Comparison of ENCODE assay signal across 15 mouse cellular contexts in genomic region chr12:32957211-32957610, GRCm38 (mm10). TPM values are rescaled to one million over a fixed set of nuclear protein-coding genes. Genes with fewer than 3 reads are reported as not detected.
DNase-seq lines count a peak whose midpoint lies in the region; ATAC-seq and TF ChIP-seq lines count a peak whose summit lies in the region.
"Had no signal": no experiment of that assay in that cellular context is flagged by ENCODE, and none has a peak within 500 bp of the region (broad histone marks: within the 10 kb centered on the region; RNA-seq: fewer than 3 reads in every experiment).

No protein-coding gene starts in this region.

- WGBS in heart, embryonic 16.5 days = 60% methylated on average over 2 of the region's 2 CpGs
- WGBS in liver, adult 2 months = 27% methylated on average over 2 of the region's 2 CpGs
- 59% methylated on average over 2 of the region's 2 CpGs for WGBS in liver, embryonic 12.5 days (ENCODE audit: insufficient replicate concordance)

- no peak for TF ChIP-seq POLR2A in liver, adult 2 months (IDR thresholded peaks at IDR 0.05; ENCODE audit: extremely low read depth, insufficient read depth, low read length)

- TF ChIP-seq CTCF in liver, adult 2 months (IDR thresholded peaks at IDR 0.05; ENCODE audit: low read depth, low read length) = no peak

- no peak for ATAC-seq in heart, embryonic 16.5 days (replicated peaks; ENCODE audit: extremely low read depth, insufficient read depth, low FRiP score)
- ATAC-seq in liver, embryonic 12.5 days = no peak
- ATAC-seq: forebrain, embryonic 14.5 days; inflammation-experienced regulatory T-cells, adult 6 months had no signal

- no peaks in the 10 kb centered on the region for H3K9me3 ChIP-seq in heart, embryonic 16.5 days (replicated peaks; ENCODE audit: control insufficient read depth, low read length)
- no peaks in the 10 kb centered on the region for H3K9me3 ChIP-seq in liver, embryonic 12.5 days (replicated peaks)
- H3K9me3 ChIP-seq: embryonic facial prominence, embryonic 13.5 days; hindbrain, embryonic 12.5 days had no signal

- peaks cover 6% of the 10 kb centered on the region for H3K79me2 ChIP-seq in liver, adult 2 months (ENCODE audit: control insufficient read depth, insufficient read depth, low read length)

- no peaks in the 10 kb centered on the region for H3K36me3 ChIP-seq in heart, embryonic 16.5 days (ENCODE audit: control insufficient read depth, insufficient read depth)
- no peaks in the 10 kb centered on the region for H3K36me3 ChIP-seq in liver, adult 2 months (ENCODE audit: control insufficient read depth, insufficient read depth, low read length)
- H3K36me3 ChIP-seq in liver, embryonic 12.5 days = no peaks in the 10 kb centered on the region
- H3K36me3 ChIP-seq: embryonic facial prominence, embryonic 13.5 days; hindbrain, embryonic 12.5 days had no signal

- no peak overlapping the region for H3K4me3 ChIP-seq in heart, embryonic 16.5 days (ENCODE audit: low read length)
- H3K4me3 ChIP-seq in liver, adult 2 months (ENCODE audit: insufficient read depth, low read depth, low read length) = no peak overlapping the region
- H3K4me3 ChIP-seq in liver, embryonic 12.5 days = no peak overlapping the region
- H3K4me3 ChIP-seq: embryonic facial prominence, embryonic 13.5 days; hindbrain, embryonic 12.5 days had no signal

- H3K4me2 ChIP-seq in heart, embryonic 16.5 days (ENCODE audit: low read depth, low read length) = peak overlapping the region; percentile 64; the same call in 1 of the 2 replicates
- no peak overlapping the region for H3K4me2 ChIP-seq in liver, embryonic 12.5 days
- H3K4me2 ChIP-seq: embryonic facial prominence, embryonic 13.5 days had no signal

- H3K27me3 ChIP-seq in heart, embryonic 16.5 days (ENCODE audit: control insufficient read depth, insufficient read depth, low read length) = no peaks in the 10 kb centered on the region
- H3K27me3 ChIP-seq in liver, adult 2 months (ENCODE audit: control insufficient read depth, insufficient read depth, low read length) = no peaks in the 10 kb centered on the region
- no peaks in the 10 kb centered on the region for H3K27me3 ChIP-seq in liver, embryonic 12.5 days (replicated peaks)
- H3K27me3 ChIP-seq: embryonic facial prominence, embryonic 13.5 days; hindbrain, embryonic 12.5 days had no signal

- peaks cover 35% of the 10 kb centered on the region for H3K4me1 ChIP-seq in heart, embryonic 16.5 days (ENCODE audit: control insufficient read depth, insufficient read depth, low read length)
- H3K4me1 ChIP-seq in liver, adult 2 months (ENCODE audit: control insufficient read depth, insufficient read depth, low read length) = peaks cover 22% of the 10 kb centered on the region
- peaks cover 70% of the 10 kb centered on the region for H3K4me1 ChIP-seq in liver, embryonic 12.5 days

- H3K27ac ChIP-seq in heart, embryonic 16.5 days (ENCODE audit: low read length) = no peak overlapping the region
- H3K27ac ChIP-seq in liver, adult 2 months (replicated peaks; ENCODE audit: insufficient read depth, low read depth, low read length) = no peak overlapping the region
- no peak overlapping the region for H3K27ac ChIP-seq in liver, embryonic 12.5 days
- H3K27ac ChIP-seq: embryonic facial prominence, embryonic 13.5 days; hindbrain, embryonic 12.5 days; liver, embryonic 14.5 days had no signal

- H3K9ac ChIP-seq in heart, embryonic 16.5 days (ENCODE audit: low read length) = no peak overlapping the region
- no peak overlapping the region for H3K9ac ChIP-seq in liver, adult 2 months (ENCODE audit: low read depth, low read length)
- no peak overlapping the region for H3K9ac ChIP-seq in liver, embryonic 12.5 days
- H3K9ac ChIP-seq: embryonic facial prominence, embryonic 13.5 days; hindbrain, embryonic 12.5 days; liver, embryonic 14.5 days had no signal

- no peak for DNase-seq in heart, postnatal 25 days (ENCODE audit: low spot score)
- peak; percentile 32 for DNase-seq in liver, adult 2 months (ENCODE audit: extremely low read depth, low read depth, low spot score)
- peak; percentile 21 for DNase-seq in thymus, postnatal 0 days (ENCODE audit: low spot score)
- DNase-seq in thymus, postnatal 10 days (ENCODE audit: low spot score in 2 of 2) = no peak
- DNase-seq in frontal cortex, postnatal 36 days (ENCODE audit: low spot score in 2 of 2) = no peak
- DNase-seq: heart, postnatal 10 days; lung, postnatal 36 days; retina, postnatal 1 day had no signal

- intact Hi-C loops in heart, postnatal 25 days (cut with DNase I) = no loop called here

RNA-seq across cellular contexts. Expression of gene Sypl, which starts 3.5 kb away (rescaled TPM):
- 110 and 127 TPM in 2 replicates for polyA plus RNA-seq in heart, embryonic 16.5 days (2015; fragmentation: Nextera tagmentation; extraction: Ambion mirVana)
- total RNA-seq in heart, postnatal 25 days (2021) = 10 to 100 TPM; 85.3 to 86.1 TPM
- total RNA-seq in liver, adult 2 months (2014; rRNA removed) = 38.6 and 42.0 TPM in 2 replicates
- polyA plus RNA-seq in liver, adult 2 months (2012; rRNA removed) = 41.2 and 48.4 TPM in 2 replicates
- 50.5 and 51.2 TPM in 2 replicates for polyA plus RNA-seq in liver, embryonic 12.5 days (2016; fragmentation: Nextera tagmentation; extraction: Ambion mirVana)
- 109 and 111 TPM in 2 replicates for polyA plus RNA-seq in thymus, postnatal 0 days (2015; fragmentation: Nextera tagmentation; extraction: Ambion mirVana)

Comparison
In these comparisons a context has a peak if more than half of its experiments do, and no peak if none do; other contexts are left out.
1. DNase-seq: peak in liver, adult 2 months (single experiment) and thymus, postnatal 0 days (single experiment); none in heart, postnatal 25 days (single experiment), thymus, postnatal 10 days (0 of 2) and frontal cortex, postnatal 36 days (0 of 2).